Mouse (Mus musculus) adrenal gland, adult (tissue): Measurements from ENCODE around the gene Immp2l.

Source experiments
- DNase-seq, 2 experiments: peaks; one replicate each; pipeline ENCODE4 v3.0.0; 2022 to 2023; ENCODE audit warnings: low spot score in 1 of 2; ENCODE audit not compliant: inconsistent age in 2 of 2

The Immp2l gene

GRCm38 (mm10) chr12:41416635-41417034 lies 392.7 kb downstream of the Immp2l start:
- no peak for DNase-seq

- no peak for DNase-seq
Measured at GRCm38 (mm10) chr12:41417099-41417498, 393.2 kb downstream of the Immp2l start.

GRCm38 (mm10) chr12:41417961-41418360 lies 394.1 kb downstream of the Immp2l start:
- DNase-seq = no peak

GRCm38 (mm10) chr12:41425101-41425679 lies 401.3 kb downstream of the Immp2l start:
- peak in 1 of 2 experiments; percentile 28 for DNase-seq

GRCm38 (mm10) chr12:41427464-41427863 lies 403.6 kb downstream of the Immp2l start:
- no peak for DNase-seq

- DNase-seq = no peak
Measured at GRCm38 (mm10) chr12:41428806-41429205, 404.9 kb downstream of the Immp2l start.

- DNase-seq = no peak
Measured at GRCm38 (mm10) chr12:41436206-41436985, 412.5 kb downstream of the Immp2l start.

GRCm38 (mm10) chr12:41438446-41438845 lies 414.6 kb downstream of the Immp2l start:
- peak in 1 of 2 experiments; percentile 48 for DNase-seq

- no peak for DNase-seq
Measured at GRCm38 (mm10) chr12:41468374-41468991, 444.6 kb downstream of the Immp2l start.

GRCm38 (mm10) chr12:41469096-41469801 lies 445.4 kb downstream of the Immp2l start:
- DNase-seq = peak in 1 of 2 experiments; percentile 75

GRCm38 (mm10) chr12:41481486-41481885 lies 457.6 kb downstream of the Immp2l start:
- peak in 1 of 2 experiments; percentile 52 for DNase-seq

GRCm38 (mm10) chr12:41483091-41483592 lies 459.3 kb downstream of the Immp2l start:
- peak; percentile 27 to 81 for DNase-seq

- DNase-seq = peak; percentile 40 to 86
Measured at GRCm38 (mm10) chr12:41483593-41484451, 459.9 kb downstream of the Immp2l start.

- DNase-seq = peak; percentile 29 to 81
Measured at GRCm38 (mm10) chr12:41484689-41485511, 461.0 kb downstream of the Immp2l start.

GRCm38 (mm10) chr12:41485512-41486215 lies 461.8 kb downstream of the Immp2l start:
- peak; percentile 84 to 94 for DNase-seq

GRCm38 (mm10) chr12:41486331-41486730 lies 462.4 kb downstream of the Immp2l start, which contains the start of gene Lrrn3:
TSS of gene Lrrn3 (minus strand) at chr12:41486431.
- DNase-seq = no peak

- peak in 1 of 2 experiments; percentile 90 for DNase-seq
Measured at GRCm38 (mm10) chr12:41487005-41487404, 463.1 kb downstream of the Immp2l start.

- DNase-seq = peak in 1 of 2 experiments; percentile 46
Measured at GRCm38 (mm10) chr12:41494620-41495019, 470.7 kb downstream of the Immp2l start.
